Mouse (Mus musculus): Measurements from ENCODE around the gene Adcy1. TPM values are rescaled to one million over a fixed set of nuclear protein-coding genes. Genes with fewer than 3 reads are reported as not detected.

Gene Adcy1
- polyA plus RNA-seq, 1 experiment from 2014 or later, result 1.1 TPM

- H3K9me3 ChIP-seq, result no peaks in the 10 kb centered on the region
- peaks cover 3% of the 10 kb centered on the region; the same call in 1 of the 2 replicates for H3K4me1 ChIP-seq
- no peak overlapping the region for H3K9ac ChIP-seq
- H3K27ac ChIP-seq, result no peak overlapping the region
- no peaks in the 10 kb centered on the region for H3K27me3 ChIP-seq
- no peak overlapping the region for H3K4me3 ChIP-seq
- no peak for ATAC-seq (ENCODE audit: low FRiP score, low read depth)
- WGBS, result 76% methylated on average over 6 of the region's 6 CpGs
- H3K36me3 ChIP-seq, result no peaks in the 10 kb centered on the region
- H3K4me2 ChIP-seq (replicated peaks), result no peak overlapping the region
Observed at GRCm38 (mm10) chr11:7113687-7114086, 50.4 kb downstream of the Adcy1 start.

- no peak overlapping the region for H3K4me2 ChIP-seq (replicated peaks)
- ATAC-seq (ENCODE audit: low FRiP score, low read depth), result no peak
- 74% methylated on average over 9 of the region's 9 CpGs for WGBS
- no peaks in the 10 kb centered on the region for H3K27me3 ChIP-seq
- H3K4me1 ChIP-seq, result peaks cover 3% of the 10 kb centered on the region; the same call in 1 of the 2 replicates
- no peaks in the 10 kb centered on the region for H3K36me3 ChIP-seq
- no peak overlapping the region for H3K9ac ChIP-seq
- H3K27ac ChIP-seq, result no peak overlapping the region
- H3K4me3 ChIP-seq, result no peak overlapping the region
- H3K9me3 ChIP-seq, result no peaks in the 10 kb centered on the region
Observed at GRCm38 (mm10) chr11:7114312-7114711, 51.0 kb downstream of the Adcy1 start.

GRCm38 (mm10) chr11:7116647-7117046 lies 53.4 kb downstream of the Adcy1 start:
- 80% methylated on average over 2 of the region's 2 CpGs for WGBS
- Histone ChIP-seq H3K27me3 (no peaks in the 10 kb centered on the region), H3K9ac (no peak overlapping the region), H3K36me3 (no peaks in the 10 kb centered on the region), H3K27ac (no peak overlapping the region), H3K4me2 (replicated peaks) (no peak overlapping the region), H3K9me3 (no peaks in the 10 kb centered on the region), H3K4me1 (peaks cover 3% of the 10 kb centered on the region; the same call in 1 of the 2 replicates), H3K4me3 (no peak overlapping the region)
- no peak for ATAC-seq (ENCODE audit: low FRiP score, low read depth)

GRCm38 (mm10) chr11:7129319-7130051 lies 66.2 kb downstream of the Adcy1 start:
- Histone ChIP-seq H3K27ac (no peak overlapping the region), H3K9ac (no peak overlapping the region), H3K4me3 (no peak overlapping the region), H3K27me3 (no peaks in the 10 kb centered on the region), H3K9me3 (no peaks in the 10 kb centered on the region), H3K36me3 (no peaks in the 10 kb centered on the region), H3K4me1 (no peaks in the 10 kb centered on the region), H3K4me2 (replicated peaks) (no peak overlapping the region)
- WGBS, result 74% methylated on average over 8 of the region's 8 CpGs
- ATAC-seq (ENCODE audit: low FRiP score, low read depth), result no peak

GRCm38 (mm10) chr11:7132736-7133387 lies 69.6 kb downstream of the Adcy1 start:
- Histone ChIP-seq H3K4me3 (no peak overlapping the region), H3K27me3 (no peaks in the 10 kb centered on the region), H3K36me3 (no peaks in the 10 kb centered on the region), H3K27ac (no peak overlapping the region), H3K9ac (no peak overlapping the region), H3K9me3 (no peaks in the 10 kb centered on the region), H3K4me1 (no peaks in the 10 kb centered on the region), H3K4me2 (replicated peaks) (no peak overlapping the region)
- WGBS, result 91% methylated on average over 7 of the region's 7 CpGs
- ATAC-seq (ENCODE audit: low FRiP score, low read depth), result no peak

GRCm38 (mm10) chr11:7133736-7134135 lies 70.4 kb downstream of the Adcy1 start:
- Histone ChIP-seq H3K4me1 (no peaks in the 10 kb centered on the region), H3K9ac (no peak overlapping the region), H3K4me2 (replicated peaks) (no peak overlapping the region), H3K27me3 (no peaks in the 10 kb centered on the region), H3K9me3 (no peaks in the 10 kb centered on the region), H3K4me3 (no peak overlapping the region), H3K36me3 (no peaks in the 10 kb centered on the region), H3K27ac (no peak overlapping the region)
- WGBS, result 88% methylated on average over 5 of the region's 5 CpGs
- ATAC-seq (ENCODE audit: low FRiP score, low read depth), result no peak

GRCm38 (mm10) chr11:7134319-7134718 lies 71.0 kb downstream of the Adcy1 start:
- no peaks in the 10 kb centered on the region for H3K9me3 ChIP-seq
- no peaks in the 10 kb centered on the region for H3K4me1 ChIP-seq
- H3K36me3 ChIP-seq, result no peaks in the 10 kb centered on the region
- no peak overlapping the region for H3K9ac ChIP-seq
- H3K4me3 ChIP-seq, result no peak overlapping the region
- H3K27ac ChIP-seq, result no peak overlapping the region
- WGBS, result 85% methylated on average over 5 of the region's 5 CpGs
- no peak overlapping the region for H3K4me2 ChIP-seq (replicated peaks)
- ATAC-seq (ENCODE audit: low FRiP score, low read depth), result no peak
- no peaks in the 10 kb centered on the region for H3K27me3 ChIP-seq

- H3K27ac ChIP-seq, result no peak overlapping the region
- H3K9me3 ChIP-seq, result no peaks in the 10 kb centered on the region
- ATAC-seq (ENCODE audit: low FRiP score, low read depth), result no peak
- no peaks in the 10 kb centered on the region for H3K27me3 ChIP-seq
- no peaks in the 10 kb centered on the region for H3K36me3 ChIP-seq
- no peak overlapping the region for H3K4me3 ChIP-seq
- no peaks in the 10 kb centered on the region for H3K4me1 ChIP-seq
- WGBS, result 80% methylated on average over 6 of the region's 6 CpGs
- no peak overlapping the region for H3K9ac ChIP-seq
- no peak overlapping the region for H3K4me2 ChIP-seq (replicated peaks)
Observed at GRCm38 (mm10) chr11:7135301-7135700, 72.0 kb downstream of the Adcy1 start.

GRCm38 (mm10) chr11:7135763-7136162 lies 72.5 kb downstream of the Adcy1 start:
- no peak overlapping the region for H3K9ac ChIP-seq
- no peak overlapping the region for H3K4me2 ChIP-seq (replicated peaks)
- no peaks in the 10 kb centered on the region for H3K27me3 ChIP-seq
- no peak for ATAC-seq (ENCODE audit: low FRiP score, low read depth)
- no peaks in the 10 kb centered on the region for H3K36me3 ChIP-seq
- H3K27ac ChIP-seq, result no peak overlapping the region
- H3K4me1 ChIP-seq, result no peaks in the 10 kb centered on the region
- 92% methylated on average over 9 of the region's 9 CpGs for WGBS
- no peak overlapping the region for H3K4me3 ChIP-seq
- no peaks in the 10 kb centered on the region for H3K9me3 ChIP-seq

- 93% methylated on average over 5 of the region's 5 CpGs for WGBS
- ATAC-seq (ENCODE audit: low FRiP score, low read depth), result no peak
Observed at GRCm38 (mm10) chr11:7136246-7136855, 73.1 kb downstream of the Adcy1 start.

GRCm38 (mm10) chr11:7138370-7138769 lies 75.1 kb downstream of the Adcy1 start:
- Histone ChIP-seq H3K4me3 (no peak overlapping the region), H3K36me3 (no peaks in the 10 kb centered on the region), H3K27ac (no peak overlapping the region), H3K4me1 (peaks cover 14% of the 10 kb centered on the region), H3K9ac (no peak overlapping the region), H3K9me3 (no peaks in the 10 kb centered on the region), H3K27me3 (no peaks in the 10 kb centered on the region), H3K4me2 (replicated peaks) (no peak overlapping the region)
- 89% methylated on average over 8 of the region's 8 CpGs for WGBS
- ATAC-seq (ENCODE audit: low FRiP score, low read depth), result no peak

More at GRCm38 (mm10) chr11:7136246-7136855, 73.1 kb downstream of the Adcy1 start:
- Histone ChIP-seq H3K4me1 (peaks cover 2% of the 10 kb centered on the region; the same call in 1 of the 2 replicates), H3K27me3 (no peaks in the 10 kb centered on the region), H3K9ac (no peak overlapping the region), H3K36me3 (no peaks in the 10 kb centered on the region), H3K27ac (no peak overlapping the region), H3K4me3 (no peak overlapping the region), H3K4me2 (replicated peaks) (no peak overlapping the region), H3K9me3 (no peaks in the 10 kb centered on the region)

GRCm38 (mm10) chr11:7140449-7140848 lies 77.2 kb downstream of the Adcy1 start:
- no peak for ATAC-seq (ENCODE audit: low FRiP score, low read depth)
- WGBS, result 91% methylated on average over 3 of the region's 3 CpGs

More at GRCm38 (mm10) chr11:7140449-7140848, 77.2 kb downstream of the Adcy1 start:
- Histone ChIP-seq H3K4me3 (no peak overlapping the region), H3K36me3 (no peaks in the 10 kb centered on the region), H3K27me3 (no peaks in the 10 kb centered on the region), H3K27ac (no peak overlapping the region), H3K9ac (no peak overlapping the region), H3K9me3 (no peaks in the 10 kb centered on the region), H3K4me1 (peaks cover 14% of the 10 kb centered on the region), H3K4me2 (replicated peaks) (no peak overlapping the region)

Data from limb, embryonic 13.5 days (tissue).